In genomic region chr2:164899034-164899433, GRCm38 (mm10) we compare ENCODE assay signal across 33 mouse cellular contexts.
"Had no signal": no experiment of that assay in that cellular context is flagged by ENCODE, and none has a peak within 500 bp of the region (broad histone marks: within the 10 kb centered on the region; RNA-seq: fewer than 3 reads in every experiment).

No protein-coding gene starts in this region.

- H3K27me3 ChIP-seq: heart, embryonic 12.5 days; heart, embryonic 13.5 days; heart, embryonic 15.5 days; hindbrain, embryonic 13.5 days; hindbrain, embryonic 15.5 days; intestine, embryonic 15.5 days; kidney, embryonic 15.5 days had no signal

- H3K9me3 ChIP-seq: heart, embryonic 10.5 days; heart, embryonic 13.5 days; heart, embryonic 15.5 days; hindbrain, embryonic 10.5 days; hindbrain, embryonic 12.5 days; hindbrain, embryonic 13.5 days; hindbrain, embryonic 15.5 days; intestine, embryonic 15.5 days; kidney, embryonic 15.5 days had no signal

- ATAC-seq: hindbrain, embryonic 16.5 days; hindbrain, postnatal 0 days; intestine, embryonic 15.5 days; intestine, postnatal 0 days had no signal

- H3K27ac ChIP-seq: heart, embryonic 10.5 days; heart, embryonic 13.5 days; heart, embryonic 15.5 days; hindbrain, embryonic 10.5 days; hindbrain, embryonic 12.5 days; hindbrain, embryonic 13.5 days; hindbrain, embryonic 14.5 days; hindbrain, embryonic 15.5 days; hindbrain, postnatal 0 days; intestine, embryonic 15.5 days; kidney, embryonic 15.5 days; kidney, postnatal 0 days; layer of hippocampus, adult 2 months; left cerebral cortex, adult 2 months had no signal

- H3K4me2 ChIP-seq: heart, embryonic 11.5 days; heart, embryonic 12.5 days; heart, embryonic 13.5 days; heart, embryonic 15.5 days; hindbrain, embryonic 12.5 days; hindbrain, embryonic 13.5 days; hindbrain, embryonic 14.5 days; hindbrain, embryonic 15.5 days; intestine, embryonic 15.5 days; kidney, embryonic 15.5 days had no signal

- H3K4me1 ChIP-seq: heart, embryonic 10.5 days; heart, embryonic 12.5 days; heart, embryonic 13.5 days; heart, embryonic 15.5 days; hindbrain, embryonic 12.5 days; hindbrain, embryonic 15.5 days; intestine, embryonic 15.5 days; kidney, embryonic 15.5 days had no signal

- H3K4me3 ChIP-seq: heart, embryonic 10.5 days; heart, embryonic 12.5 days; heart, embryonic 13.5 days; heart, embryonic 15.5 days; hindbrain, embryonic 10.5 days; hindbrain, embryonic 12.5 days; hindbrain, embryonic 13.5 days; hindbrain, embryonic 15.5 days; intestine, embryonic 15.5 days; kidney, embryonic 15.5 days; layer of hippocampus, adult 2 months; left cerebral cortex, adult 2 months had no signal

- H3K9ac ChIP-seq: heart, embryonic 12.5 days; heart, embryonic 13.5 days; heart, embryonic 15.5 days; hindbrain, embryonic 12.5 days; hindbrain, embryonic 13.5 days; hindbrain, embryonic 14.5 days; hindbrain, embryonic 15.5 days; intestine, embryonic 15.5 days; kidney, embryonic 15.5 days had no signal

- DNase-seq: heart, postnatal 10 days; heart, postnatal 14 days; heart, postnatal 36 days; heart, postnatal 4 days; kidney, adult 11 months; kidney, adult 18-20 months; kidney, adult 2 months; kidney, adult 8-10 months; kidney, adult 9 months; kidney, postnatal 10 days; kidney, postnatal 14 days; kidney, postnatal 36 days; kidney, postnatal 4 days; layer of hippocampus, adult 9-11 months; layer of hippocampus, postnatal 36 days had no signal
